Mouse (Mus musculus) right cerebral cortex, postnatal 10 days (tissue): ENCODE measurements at regions not wholly inside any gene's neighbourhood (a gene's known extent, or its start where the extent isn't known, plus 50 kb on each side); places are given as distances from the start of the nearest gene placed in this dataset.

Experiments used
- DNase-seq, 2 experiments: peaks; one replicate each; pipeline ENCODE4 v3.0.0; 2021; ENCODE audit warnings: low spot score in 2 of 2

DNA sequence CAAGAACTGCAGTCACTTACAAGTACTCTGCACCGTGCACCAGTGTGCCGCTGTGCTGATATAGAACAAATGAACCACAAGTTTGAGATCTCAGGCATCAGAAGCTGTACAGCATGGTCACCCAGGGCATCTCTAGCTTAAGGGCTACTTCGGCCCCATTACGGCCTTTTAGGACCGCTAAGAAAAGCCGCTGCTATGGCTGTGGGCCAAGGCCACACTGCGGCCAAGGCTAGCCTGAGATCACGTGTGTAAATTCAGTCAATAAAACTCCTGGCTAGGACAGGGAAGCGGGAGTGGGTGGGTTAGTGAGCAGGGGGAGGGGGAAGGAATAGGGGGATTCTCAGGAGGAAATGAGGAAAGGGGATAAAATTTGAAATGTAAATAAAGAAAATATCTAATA is 50.9 kb upstream of the Atp12a start:
- DNase-seq: peak; percentile 31 to 41

- DNase-seq: peak; percentile 37 to 61
These were observed 50.4 kb upstream of the Atp12a start for GRCm38 (mm10) chr14:56314459-56314858.
